Mouse (Mus musculus): Measurements from ENCODE around the gene Ndfip2. TPM values are rescaled to one million over a fixed set of nuclear protein-coding genes. Genes with fewer than 3 reads are reported as not detected.

The Ndfip2 gene
- polyA plus RNA-seq, 1 experiment from 2014 or later: 64.2 TPM

- DNase-seq (ENCODE audit: low spot score) (peak; percentile 18), ATAC-seq (ENCODE audit: low FRiP score, low TSS enrichment) (peak; percentile 66)
- 67% methylated on average over 9 of the region's 9 CpGs for WGBS
- Histone ChIP-seq H3K4me1 (replicated peaks; ENCODE audit: control insufficient read depth, insufficient read depth) (no peaks in the 10 kb centered on the region), H3K27ac (replicated peaks) (no peak overlapping the region), H3K27me3 (ENCODE audit: control insufficient read depth, insufficient read depth, low read length) (no peaks in the 10 kb centered on the region), H3K4me2 (replicated peaks; ENCODE audit: low read depth) (no peak overlapping the region), H3K36me3 (ENCODE audit: control insufficient read depth, insufficient read depth, low read length) (no peaks in the 10 kb centered on the region), H3K4me3 (ENCODE audit: low read depth, low read length) (no peak overlapping the region), H3K9ac (ENCODE audit: low read length) (no peak overlapping the region), H3K9me3 (ENCODE audit: control insufficient read depth, low read length) (no peaks in the 10 kb centered on the region)
- TF ChIP-seq CTCF (IDR thresholded peaks at IDR 0.05; ENCODE audit: low read depth): no peak
- no peak for TF ChIP-seq EP300 (optimal IDR thresholded peaks at IDR 0.05)
Observed at GRCm38 (mm10) chr14:105237736-105238135, 20.6 kb upstream of the Ndfip2 start.

- no peak for ATAC-seq (ENCODE audit: low FRiP score, low TSS enrichment)
Observed at GRCm38 (mm10) chr14:105238450-105239038, 19.8 kb upstream of the Ndfip2 start.

GRCm38 (mm10) chr14:105240120-105240519, 18.3 kb upstream of the Ndfip2 start:
- Histone ChIP-seq H3K9me3 (ENCODE audit: control insufficient read depth, low read length) (no peaks in the 10 kb centered on the region), H3K4me3 (ENCODE audit: low read depth, low read length) (no peak overlapping the region), H3K36me3 (ENCODE audit: control insufficient read depth, insufficient read depth, low read length) (no peaks in the 10 kb centered on the region), H3K9ac (ENCODE audit: low read length) (no peak overlapping the region), H3K27me3 (ENCODE audit: control insufficient read depth, insufficient read depth, low read length) (no peaks in the 10 kb centered on the region), H3K27ac (replicated peaks) (no peak overlapping the region), H3K4me2 (replicated peaks; ENCODE audit: low read depth) (no peak overlapping the region), H3K4me1 (replicated peaks; ENCODE audit: control insufficient read depth, insufficient read depth) (no peaks in the 10 kb centered on the region)
- no peak for TF ChIP-seq CTCF (IDR thresholded peaks at IDR 0.05; ENCODE audit: low read depth)
- TF ChIP-seq EP300 (optimal IDR thresholded peaks at IDR 0.05): no peak
- DNase-seq (ENCODE audit: low spot score) (no peak), ATAC-seq (ENCODE audit: low FRiP score, low TSS enrichment) (no peak)
- 67% methylated on average over 10 of the region's 10 CpGs for WGBS

More at GRCm38 (mm10) chr14:105238450-105239038, 19.8 kb upstream of the Ndfip2 start:
- H3K9me3 ChIP-seq (ENCODE audit: control insufficient read depth, low read length): no peaks in the 10 kb centered on the region
- H3K27ac ChIP-seq (replicated peaks): no peak overlapping the region
- H3K27me3 ChIP-seq (ENCODE audit: control insufficient read depth, insufficient read depth, low read length): no peaks in the 10 kb centered on the region
- DNase-seq (ENCODE audit: low spot score): no peak
- H3K4me3 ChIP-seq (ENCODE audit: low read depth, low read length): no peak overlapping the region
- 60% methylated on average over 5 of the region's 5 CpGs for WGBS
- no peaks in the 10 kb centered on the region for H3K4me1 ChIP-seq (replicated peaks; ENCODE audit: control insufficient read depth, insufficient read depth)
- TF ChIP-seq EP300 (optimal IDR thresholded peaks at IDR 0.05) (no peak), CTCF (IDR thresholded peaks at IDR 0.05; ENCODE audit: low read depth) (no peak)
- H3K4me2 ChIP-seq (replicated peaks; ENCODE audit: low read depth): no peak overlapping the region
- H3K36me3 ChIP-seq (ENCODE audit: control insufficient read depth, insufficient read depth, low read length): no peaks in the 10 kb centered on the region
- H3K9ac ChIP-seq (ENCODE audit: low read length): no peak overlapping the region

GRCm38 (mm10) chr14:105243805-105244443, 14.4 kb upstream of the Ndfip2 start:
- TF ChIP-seq EP300 (optimal IDR thresholded peaks at IDR 0.05): no peak
- TF ChIP-seq CTCF (IDR thresholded peaks at IDR 0.05; ENCODE audit: low read depth): no peak
- Histone ChIP-seq H3K4me2 (replicated peaks; ENCODE audit: low read depth) (no peak overlapping the region), H3K36me3 (ENCODE audit: control insufficient read depth, insufficient read depth, low read length) (no peaks in the 10 kb centered on the region), H3K4me1 (replicated peaks; ENCODE audit: control insufficient read depth, insufficient read depth) (no peaks in the 10 kb centered on the region), H3K9me3 (ENCODE audit: control insufficient read depth, low read length) (no peaks in the 10 kb centered on the region), H3K9ac (ENCODE audit: low read length) (no peak overlapping the region), H3K4me3 (ENCODE audit: low read depth, low read length) (no peak overlapping the region), H3K27me3 (ENCODE audit: control insufficient read depth, insufficient read depth, low read length) (no peaks in the 10 kb centered on the region), H3K27ac (replicated peaks) (no peak overlapping the region)
- no peak for DNase-seq (ENCODE audit: low spot score)
- 78% methylated on average over 7 of the region's 7 CpGs for WGBS
- ATAC-seq (ENCODE audit: low FRiP score, low TSS enrichment): no peak

- H3K4me1 ChIP-seq (replicated peaks; ENCODE audit: control insufficient read depth, insufficient read depth): no peaks in the 10 kb centered on the region
- H3K36me3 ChIP-seq (ENCODE audit: control insufficient read depth, insufficient read depth, low read length): no peaks in the 10 kb centered on the region
- no peaks in the 10 kb centered on the region for H3K27me3 ChIP-seq (ENCODE audit: control insufficient read depth, insufficient read depth, low read length)
- no peak for DNase-seq (ENCODE audit: low spot score)
- no peak overlapping the region for H3K27ac ChIP-seq (replicated peaks)
- no peak for ATAC-seq (ENCODE audit: low FRiP score, low TSS enrichment)
- no peak overlapping the region for H3K9ac ChIP-seq (ENCODE audit: low read length)
- no peak overlapping the region for H3K4me2 ChIP-seq (replicated peaks; ENCODE audit: low read depth)
- H3K9me3 ChIP-seq (ENCODE audit: control insufficient read depth, low read length): no peaks in the 10 kb centered on the region
- no peak for TF ChIP-seq EP300 (optimal IDR thresholded peaks at IDR 0.05)
- no peak for TF ChIP-seq CTCF (IDR thresholded peaks at IDR 0.05; ENCODE audit: low read depth)
- no peak overlapping the region for H3K4me3 ChIP-seq (ENCODE audit: low read depth, low read length)
Observed at GRCm38 (mm10) chr14:105251038-105251437, 7.3 kb upstream of the Ndfip2 start.

GRCm38 (mm10) chr14:105253304-105253703, 5.1 kb upstream of the Ndfip2 start:
- H3K4me3 ChIP-seq (ENCODE audit: low read depth, low read length): no peak overlapping the region
- no peaks in the 10 kb centered on the region for H3K27me3 ChIP-seq (ENCODE audit: control insufficient read depth, insufficient read depth, low read length)
- TF ChIP-seq CTCF (IDR thresholded peaks at IDR 0.05; ENCODE audit: low read depth) (no peak), EP300 (optimal IDR thresholded peaks at IDR 0.05) (no peak)
- no peak for DNase-seq (ENCODE audit: low spot score)
- 16% methylated on average over 7 of the region's 7 CpGs for WGBS
- no peak overlapping the region for H3K9ac ChIP-seq (ENCODE audit: low read length)
- no peak overlapping the region for H3K27ac ChIP-seq (replicated peaks)
- no peaks in the 10 kb centered on the region for H3K4me1 ChIP-seq (replicated peaks; ENCODE audit: control insufficient read depth, insufficient read depth)
- no peaks in the 10 kb centered on the region for H3K9me3 ChIP-seq (ENCODE audit: control insufficient read depth, low read length)
- no peak overlapping the region for H3K4me2 ChIP-seq (replicated peaks; ENCODE audit: low read depth)
- ATAC-seq (ENCODE audit: low FRiP score, low TSS enrichment): no peak
- no peaks in the 10 kb centered on the region for H3K36me3 ChIP-seq (ENCODE audit: control insufficient read depth, insufficient read depth, low read length)

Measured in stomach, postnatal 0 days (tissue).